Mouse (Mus musculus) bone marrow, adult 2 months (tissue): ENCODE data around the gene Eapp. TPM values are rescaled to one million over a fixed set of nuclear protein-coding genes. Genes with fewer than 3 reads are reported as not detected.
"Not testable (repeated sequence)": the region's sequence is repeated elsewhere in the genome, so short reads cannot be mapped to it uniquely, and the experiment has no call there.

Experiments used
- H3K27ac ChIP-seq: fragments of 200-500 bp; 2 replicates; pipeline ENCODE4 v1.5.1; 2012; ENCODE audit warnings: low read depth, mild to moderate bottlenecking, control low read depth, inconsistent platforms, low read length; ENCODE audit not compliant: control insufficient read depth, poor library complexity, insufficient read depth
- H3K4me1 ChIP-seq: fragments of 200-500 bp; 2 replicates; pipeline ENCODE4 v1.6.1; 2011; ENCODE audit warnings: low read length; ENCODE audit not compliant: control insufficient read depth, insufficient read depth
- H3K4me3 ChIP-seq: fragments of 200-500 bp; replicated peaks from 2 replicates; pipeline ENCODE3; 2011; ENCODE audit warnings: mild to moderate bottlenecking, low read depth, low read length, control low read depth; ENCODE audit not compliant: control insufficient read depth
- CTCF ChIP-seq: fragments of 200-500 bp; IDR thresholded peaks from 2 replicates; pipeline ENCODE4 v1.5.1; 2011; ENCODE audit warnings: low read length, control low read depth; ENCODE audit not compliant: control insufficient read depth, insufficient read depth
- POLR2A ChIP-seq: fragments of 200-500 bp; IDR thresholded peaks from 2 replicates; pipeline ENCODE4 v1.6.1; 2011; ENCODE audit warnings: low read depth, mild to moderate bottlenecking, control low read depth, low read length, borderline replicate concordance; ENCODE audit not compliant: control insufficient read depth
- WGBS: fragments of 180-500 bp; shearing (Covaris S2); methylation state at CpG from one replicate; pipeline ENCODE4 v1.1.7; 2018; 5-methylcytosine and 5-hydroxymethylcytosine counted together
- polyA plus RNA-seq: library from polyadenylated mRNA; stranded (reverse); fragments of >200 nt; gene quantifications from 2 replicates; pipeline ENCODE4 v1.2.4, GENCODE M21; 2011; ENCODE audit warnings: low replicate concordance; ENCODE audit not compliant: missing spikeins, insufficient read depth, insufficient read length

Gene Eapp
- polyA plus RNA-seq, 1 experiment = 50.9 TPM

GRCm38 (mm10) chr12:54675396-54675795, 20.3 kb downstream of the Eapp start:
- WGBS = 92% methylated on average over 4 of the region's 4 CpGs
- no peak overlapping the region for H3K27ac ChIP-seq
- TF ChIP-seq POLR2A (no peak), CTCF (no peak)
- H3K4me3 ChIP-seq = no peak overlapping the region
- H3K4me1 ChIP-seq = no peaks in the 10 kb centered on the region

GRCm38 (mm10) chr12:54671262-54671661, 24.4 kb downstream of the Eapp start:
- no peak overlapping the region for H3K27ac ChIP-seq
- WGBS = 89% methylated on average over 4 of the region's 4 CpGs

GRCm38 (mm10) chr12:54668141-54668540, 27.6 kb downstream of the Eapp start:
- WGBS = 96% methylated on average over 1 of the region's 1 CpGs
- TF ChIP-seq CTCF = no peak
- no peak for TF ChIP-seq POLR2A

More at GRCm38 (mm10) chr12:54671262-54671661, 24.4 kb downstream of the Eapp start:
- no peak for TF ChIP-seq CTCF
- H3K4me3 ChIP-seq = no peak overlapping the region
- H3K4me1 ChIP-seq = no peaks in the 10 kb centered on the region

GRCm38 (mm10) chr12:54665526-54665925, 30.2 kb downstream of the Eapp start:
- Histone ChIP-seq H3K4me3 (no peak overlapping the region), H3K4me1 (no peaks in the 10 kb centered on the region), H3K27ac (no peak overlapping the region)
- TF ChIP-seq CTCF = no peak
- no peak for TF ChIP-seq POLR2A
- WGBS = 84% methylated on average over 6 of the region's 6 CpGs

More at GRCm38 (mm10) chr12:54668141-54668540, 27.6 kb downstream of the Eapp start:
- Histone ChIP-seq H3K4me1 (no peaks in the 10 kb centered on the region), H3K27ac (no peak overlapping the region), H3K4me3 (no peak overlapping the region)

- 79% methylated on average over 5 of the region's 5 CpGs for WGBS
- H3K4me1 ChIP-seq, H3K27ac ChIP-seq, H3K4me3 ChIP-seq: not testable (repeated sequence)
Observed at GRCm38 (mm10) chr12:54661470-54661869, 34.2 kb downstream of the Eapp start.

GRCm38 (mm10) chr12:54659901-54660300, 35.8 kb downstream of the Eapp start:
- no peak for TF ChIP-seq POLR2A
- no peak for TF ChIP-seq CTCF
- 89% methylated on average over 3 of the region's 3 CpGs for WGBS
- Histone ChIP-seq H3K4me1 (peaks cover 4% of the 10 kb centered on the region; the same call in 1 of the 2 replicates), H3K4me3 (no peak overlapping the region), H3K27ac (no peak overlapping the region)

GRCm38 (mm10) chr12:54658425-54659092, 37.1 kb downstream of the Eapp start:
- H3K4me3 ChIP-seq = no peak overlapping the region
- H3K4me1 ChIP-seq = peaks cover 4% of the 10 kb centered on the region; the same call in 1 of the 2 replicates
- TF ChIP-seq POLR2A (no peak), CTCF (no peak)
- H3K27ac ChIP-seq = no peak overlapping the region
- 28% methylated on average over 7 of the region's 7 CpGs for WGBS

GRCm38 (mm10) chr12:54657951-54658350, 37.7 kb downstream of the Eapp start:
- no peak overlapping the region for H3K27ac ChIP-seq
- 80% methylated on average over 5 of the region's 5 CpGs for WGBS
- TF ChIP-seq POLR2A = no peak
- TF ChIP-seq CTCF = no peak
- H3K4me1 ChIP-seq = peaks cover 4% of the 10 kb centered on the region; the same call in 1 of the 2 replicates
- H3K4me3 ChIP-seq = no peak overlapping the region

- Histone ChIP-seq H3K4me1 (peaks cover 4% of the 10 kb centered on the region; the same call in 1 of the 2 replicates), H3K4me3 (no peak overlapping the region), H3K27ac (no peak overlapping the region)
- TF ChIP-seq POLR2A = no peak
- TF ChIP-seq CTCF = no peak
- 67% methylated on average over 2 of the region's 2 CpGs for WGBS
Observed at GRCm38 (mm10) chr12:54657226-54657625, 38.5 kb downstream of the Eapp start.
